Mouse (Mus musculus): Measurements from ENCODE around the gene Sez6. TPM values are rescaled to one million over a fixed set of nuclear protein-coding genes. Genes with fewer than 3 reads are reported as not detected.

Sez6 gene
- polyA plus RNA-seq, 1 experiment from 2014 or later, result not detected

- H3K36me3 ChIP-seq (ENCODE audit: inconsistent target), result no peaks in the 10 kb centered on the region
- WGBS (ENCODE audit: missing documents), result 53% methylated on average over 10 of the region's 10 CpGs
- no peak overlapping the region for H3K4me3 ChIP-seq (ENCODE audit: inconsistent target)
- H3K27ac ChIP-seq, result no peak overlapping the region
- no peaks in the 10 kb centered on the region for H3K79me2 ChIP-seq (ENCODE audit: inconsistent target)
Observed at GRCm38 (mm10) chr11:77917166-77917565, 13.4 kb upstream of the Sez6 start.

GRCm38 (mm10) chr11:77923285-77923684, 7.3 kb upstream of the Sez6 start:
- Histone ChIP-seq H3K4me3 (ENCODE audit: inconsistent target) (no peak overlapping the region), H3K36me3 (ENCODE audit: inconsistent target) (no peaks in the 10 kb centered on the region), H3K79me2 (ENCODE audit: inconsistent target) (no peaks in the 10 kb centered on the region), H3K27ac (no peak overlapping the region)
- 84% methylated on average over 4 of the region's 4 CpGs for WGBS (ENCODE audit: missing documents)

- Histone ChIP-seq H3K4me3 (ENCODE audit: inconsistent target) (no peak overlapping the region), H3K27ac (no peak overlapping the region), H3K36me3 (ENCODE audit: inconsistent target) (no peaks in the 10 kb centered on the region), H3K79me2 (ENCODE audit: inconsistent target) (no peaks in the 10 kb centered on the region)
- WGBS (ENCODE audit: missing documents), result 51% methylated on average over 9 of the region's 9 CpGs
Observed at GRCm38 (mm10) chr11:77925836-77926657, 4.6 kb upstream of the Sez6 start.

GRCm38 (mm10) chr11:77926666-77927065, 3.9 kb upstream of the Sez6 start:
- no peak overlapping the region for H3K27ac ChIP-seq
- H3K79me2 ChIP-seq (ENCODE audit: inconsistent target), result no peaks in the 10 kb centered on the region
- no peak overlapping the region for H3K4me3 ChIP-seq (ENCODE audit: inconsistent target)
- WGBS (ENCODE audit: missing documents), result 36% methylated on average over 9 of the region's 9 CpGs
- H3K36me3 ChIP-seq (ENCODE audit: inconsistent target), result no peaks in the 10 kb centered on the region

GRCm38 (mm10) chr11:77927837-77928236, 2.8 kb upstream of the Sez6 start:
- Histone ChIP-seq H3K27ac (no peak overlapping the region), H3K79me2 (ENCODE audit: inconsistent target) (no peaks in the 10 kb centered on the region), H3K4me3 (ENCODE audit: inconsistent target) (no peak overlapping the region), H3K36me3 (ENCODE audit: inconsistent target) (no peaks in the 10 kb centered on the region)
- WGBS (ENCODE audit: missing documents), result 26% methylated on average over 5 of the region's 5 CpGs

GRCm38 (mm10) chr11:77931541-77932433, 1.2 kb downstream of the Sez6 start:
- no peaks in the 10 kb centered on the region for H3K79me2 ChIP-seq (ENCODE audit: inconsistent target)
- H3K4me3 ChIP-seq (ENCODE audit: inconsistent target), result no peak overlapping the region
- no peak overlapping the region for H3K27ac ChIP-seq
- H3K36me3 ChIP-seq (ENCODE audit: inconsistent target), result no peaks in the 10 kb centered on the region
- 5% methylated on average over 41 of the region's 41 CpGs for WGBS (ENCODE audit: missing documents)

- Histone ChIP-seq H3K27ac (no peak overlapping the region), H3K79me2 (ENCODE audit: inconsistent target) (no peaks in the 10 kb centered on the region), H3K4me3 (ENCODE audit: inconsistent target) (no peak overlapping the region), H3K36me3 (ENCODE audit: inconsistent target) (no peaks in the 10 kb centered on the region)
- 47% methylated on average over 5 of the region's 5 CpGs for WGBS (ENCODE audit: missing documents)
Observed at GRCm38 (mm10) chr11:77932576-77932975, 2.0 kb downstream of the Sez6 start.

GRCm38 (mm10) chr11:77934111-77934521, 3.5 kb downstream of the Sez6 start:
- Histone ChIP-seq H3K27ac (no peak overlapping the region), H3K4me3 (ENCODE audit: inconsistent target) (no peak overlapping the region), H3K36me3 (ENCODE audit: inconsistent target) (no peaks in the 10 kb centered on the region), H3K79me2 (ENCODE audit: inconsistent target) (no peaks in the 10 kb centered on the region)
- WGBS (ENCODE audit: missing documents), result 1% methylated on average over 4 of the region's 4 CpGs

- H3K79me2 ChIP-seq (ENCODE audit: inconsistent target), result no peaks in the 10 kb centered on the region
- WGBS (ENCODE audit: missing documents), result 63% methylated on average over 5 of the region's 5 CpGs
Observed at GRCm38 (mm10) chr11:77934568-77935311, 4.1 kb downstream of the Sez6 start.

GRCm38 (mm10) chr11:77936846-77937245, 6.2 kb downstream of the Sez6 start:
- no peak overlapping the region for H3K4me3 ChIP-seq (ENCODE audit: inconsistent target)
- H3K27ac ChIP-seq, result no peak overlapping the region
- H3K79me2 ChIP-seq (ENCODE audit: inconsistent target), result no peaks in the 10 kb centered on the region
- H3K36me3 ChIP-seq (ENCODE audit: inconsistent target), result no peaks in the 10 kb centered on the region
- 13% methylated on average over 8 of the region's 8 CpGs for WGBS (ENCODE audit: missing documents)

More at GRCm38 (mm10) chr11:77934568-77935311, 4.1 kb downstream of the Sez6 start:
- H3K27ac ChIP-seq, result no peak overlapping the region
- no peaks in the 10 kb centered on the region for H3K36me3 ChIP-seq (ENCODE audit: inconsistent target)
- no peak overlapping the region for H3K4me3 ChIP-seq (ENCODE audit: inconsistent target)

- Histone ChIP-seq H3K36me3 (ENCODE audit: inconsistent target) (no peaks in the 10 kb centered on the region), H3K4me3 (ENCODE audit: inconsistent target) (no peak overlapping the region), H3K79me2 (ENCODE audit: inconsistent target) (no peaks in the 10 kb centered on the region), H3K27ac (no peak overlapping the region)
- WGBS (ENCODE audit: missing documents), result 7% methylated on average over 3 of the region's 4 CpGs
Observed at GRCm38 (mm10) chr11:77937649-77938410, 7.2 kb downstream of the Sez6 start.

- no peaks in the 10 kb centered on the region for H3K79me2 ChIP-seq (ENCODE audit: inconsistent target)
- H3K27ac ChIP-seq, result no peak overlapping the region
- no peaks in the 10 kb centered on the region for H3K36me3 ChIP-seq (ENCODE audit: inconsistent target)
- H3K4me3 ChIP-seq (ENCODE audit: inconsistent target), result no peak overlapping the region
- 71% methylated on average over 5 of the region's 5 CpGs for WGBS (ENCODE audit: missing documents)
Observed at GRCm38 (mm10) chr11:77942230-77942629, 11.6 kb downstream of the Sez6 start.

GRCm38 (mm10) chr11:77947860-77948259, 17.3 kb downstream of the Sez6 start:
- Histone ChIP-seq H3K79me2 (ENCODE audit: inconsistent target) (no peaks in the 10 kb centered on the region), H3K27ac (no peak overlapping the region), H3K4me3 (ENCODE audit: inconsistent target) (no peak overlapping the region), H3K36me3 (ENCODE audit: inconsistent target) (no peaks in the 10 kb centered on the region)
- 27% methylated on average over 9 of the region's 9 CpGs for WGBS (ENCODE audit: missing documents)
